Mouse (Mus musculus) kidney, adult 8-10 months (tissue): ENCODE data around the gene Cdh22.
A peak's percentile ranks its signal among the peaks of the same experiment; 100 is the strongest.

ENCODE experiments used
- DNase-seq, 2 experiments: peaks; one replicate each; pipeline ENCODE4 v3.0.0; 2022

The Cdh22 gene

GRCm38 (mm10) chr2:165234613-165235291 lies at the start of gene Cdh22:
Cdh22 (minus strand) TSS chr2:165234853.
- peak in 1 of 2 experiments; percentile 10 for DNase-seq

- no peak for DNase-seq
Measured at GRCm38 (mm10) chr2:165284377-165284776, 49.7 kb upstream of the Cdh22 start.

- peak in 1 of 2 experiments; percentile 44 for DNase-seq
Measured at GRCm38 (mm10) chr2:165283644-165284043, 49.0 kb upstream of the Cdh22 start.

DNA sequence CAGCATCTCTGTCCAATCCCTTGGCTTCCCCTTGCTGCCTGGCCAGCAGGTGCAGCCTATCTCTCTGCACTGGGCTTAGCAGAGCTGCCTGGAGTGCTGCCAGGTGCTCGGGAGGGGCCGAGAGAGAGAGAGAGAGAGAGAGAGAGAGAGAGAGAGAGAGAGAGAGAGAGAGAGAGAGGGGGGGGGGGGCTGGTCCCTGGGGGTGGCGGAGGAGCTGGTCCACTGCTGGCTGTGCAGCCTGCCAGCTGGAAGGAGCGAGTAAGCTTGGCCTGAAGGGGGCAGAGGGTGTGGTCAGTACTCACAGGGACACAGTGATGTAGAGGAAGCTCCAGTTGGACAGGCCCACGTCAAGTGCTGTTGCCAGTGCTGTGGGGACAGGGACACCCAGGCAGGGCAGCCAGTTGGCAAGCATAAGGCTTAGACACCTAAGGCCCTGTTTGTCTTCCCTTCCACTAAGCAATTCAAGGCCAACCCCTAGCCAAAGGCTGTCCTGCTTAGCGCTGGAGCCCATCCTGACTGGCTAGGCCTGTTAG lies 47.2 kb upstream of the Cdh22 start:
- no peak for DNase-seq

- no peak for DNase-seq
Measured at GRCm38 (mm10) chr2:165279351-165279750, 44.7 kb upstream of the Cdh22 start.

DNA sequence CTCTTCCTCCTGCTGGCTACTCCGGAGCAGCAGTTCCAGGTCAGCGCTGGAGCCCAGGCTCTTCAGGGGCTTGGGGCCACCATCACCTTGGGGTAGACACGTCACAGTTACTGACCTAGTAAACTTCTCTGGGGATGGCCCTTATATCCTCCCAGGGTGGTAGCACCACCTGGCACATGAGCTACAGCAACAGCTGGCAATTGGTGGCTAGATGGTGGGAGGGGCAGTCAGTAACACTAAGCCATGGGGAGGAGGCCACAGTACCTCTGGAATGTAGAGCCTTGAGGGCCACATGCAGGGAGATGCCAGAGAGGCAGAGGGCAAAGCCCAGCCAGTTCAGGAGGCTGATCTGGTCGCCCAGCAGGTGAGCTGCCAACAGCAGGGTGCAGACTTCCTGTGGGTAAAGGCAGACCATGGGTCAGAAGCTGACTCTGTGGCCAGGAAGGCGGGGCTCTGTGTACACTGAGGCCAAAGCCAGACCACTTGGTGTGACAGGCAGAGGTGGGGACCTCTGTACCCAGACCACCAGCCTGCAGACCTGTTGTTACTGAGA lies 42.6 kb upstream of the Cdh22 start:
- peak; percentile 33 to 45 for DNase-seq

- DNase-seq = peak; percentile 63 to 79
Measured at GRCm38 (mm10) chr2:165275824-165276223, 41.2 kb upstream of the Cdh22 start.

DNA sequence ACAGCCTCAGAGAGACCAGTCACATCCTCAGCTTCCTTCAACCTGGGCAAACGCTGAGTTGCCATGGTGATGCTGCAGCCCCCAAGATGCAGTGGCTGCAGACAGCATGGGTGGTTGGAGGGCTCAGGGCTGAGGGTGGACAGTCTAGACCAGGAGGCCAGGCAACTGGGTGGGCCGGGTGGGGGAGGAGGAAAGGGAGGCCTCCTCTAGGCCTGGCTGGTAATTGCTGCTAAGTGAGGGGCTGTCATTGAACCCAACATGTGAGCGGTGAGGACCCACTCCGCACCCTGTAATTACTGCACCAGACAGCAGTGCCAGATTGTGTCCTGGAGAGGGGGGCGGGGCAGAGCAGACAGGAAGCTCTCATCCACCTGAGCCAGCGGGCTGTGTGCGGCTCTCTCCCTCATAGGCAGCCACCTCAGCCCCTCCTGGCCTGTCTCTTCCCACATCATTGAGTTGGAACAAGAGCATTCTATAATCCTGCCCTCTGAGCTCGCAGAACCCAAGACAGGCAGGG lies 40.5 kb upstream of the Cdh22 start:
- no peak for DNase-seq

DNA sequence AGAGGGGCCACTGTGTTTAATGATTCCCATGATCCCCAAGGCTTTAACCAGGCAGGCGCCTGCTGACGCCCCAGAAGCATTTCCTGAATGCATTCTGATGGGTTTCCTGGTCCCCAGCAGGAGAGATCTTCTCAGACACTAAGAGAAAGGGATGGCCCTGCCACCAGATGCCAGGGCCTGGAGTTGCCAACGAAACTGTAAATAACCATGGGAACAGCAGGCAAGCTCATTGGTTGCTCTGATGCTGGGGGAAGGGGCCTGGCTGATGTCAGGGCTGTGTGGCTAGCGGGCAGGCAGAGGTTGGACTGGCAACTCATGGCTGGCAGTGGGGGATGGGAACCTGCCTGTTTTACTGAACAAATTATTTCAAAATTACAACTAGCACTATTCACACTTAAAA lies 38.9 kb upstream of the Cdh22 start:
- no peak for DNase-seq

- no peak for DNase-seq
Measured at GRCm38 (mm10) chr2:165271326-165271725, 36.7 kb upstream of the Cdh22 start.

- no peak for DNase-seq
Measured at GRCm38 (mm10) chr2:165270858-165271257, 36.2 kb upstream of the Cdh22 start.

DNA sequence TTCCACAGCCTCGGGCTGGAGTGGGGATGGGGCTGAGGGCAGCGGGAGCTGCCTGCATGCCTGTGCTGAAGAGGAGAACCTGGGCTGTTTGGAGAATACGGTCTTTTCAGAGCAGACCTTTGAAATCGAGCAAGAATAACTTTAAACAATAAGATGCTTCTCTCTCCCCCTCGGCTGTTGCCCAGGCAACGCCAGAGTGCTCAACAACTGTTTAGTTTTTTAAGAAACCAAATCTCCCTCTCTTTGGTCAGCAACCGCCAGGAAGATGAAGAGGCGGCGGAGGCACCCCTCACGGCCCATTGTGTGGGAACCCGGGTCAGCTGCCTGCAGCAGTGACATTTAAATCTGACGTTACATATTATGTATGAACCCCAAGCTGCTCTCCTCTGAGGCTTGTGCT lies 32.1 kb upstream of the Cdh22 start:
- DNase-seq = no peak

DNA sequence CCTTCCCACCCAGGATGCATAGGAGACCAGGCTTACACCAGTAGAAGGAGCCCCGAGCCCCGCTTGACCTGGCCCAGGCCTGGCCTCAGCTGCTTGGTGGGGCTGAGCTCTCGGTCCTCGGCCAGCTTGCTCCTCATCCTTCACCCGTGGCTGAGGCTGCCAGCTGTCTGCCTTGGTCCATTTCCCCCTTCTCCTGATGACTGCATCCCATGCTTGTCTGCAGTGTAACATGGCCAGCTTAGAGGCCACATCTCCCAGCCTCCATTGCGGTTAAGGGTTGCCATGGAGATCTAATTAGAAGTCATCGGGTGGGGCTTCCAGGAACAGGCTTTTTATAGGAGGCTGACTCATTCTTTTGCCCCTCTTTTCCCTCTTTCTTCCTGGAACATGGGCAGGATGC lies 29.2 kb upstream of the Cdh22 start:
- no peak for DNase-seq

DNA sequence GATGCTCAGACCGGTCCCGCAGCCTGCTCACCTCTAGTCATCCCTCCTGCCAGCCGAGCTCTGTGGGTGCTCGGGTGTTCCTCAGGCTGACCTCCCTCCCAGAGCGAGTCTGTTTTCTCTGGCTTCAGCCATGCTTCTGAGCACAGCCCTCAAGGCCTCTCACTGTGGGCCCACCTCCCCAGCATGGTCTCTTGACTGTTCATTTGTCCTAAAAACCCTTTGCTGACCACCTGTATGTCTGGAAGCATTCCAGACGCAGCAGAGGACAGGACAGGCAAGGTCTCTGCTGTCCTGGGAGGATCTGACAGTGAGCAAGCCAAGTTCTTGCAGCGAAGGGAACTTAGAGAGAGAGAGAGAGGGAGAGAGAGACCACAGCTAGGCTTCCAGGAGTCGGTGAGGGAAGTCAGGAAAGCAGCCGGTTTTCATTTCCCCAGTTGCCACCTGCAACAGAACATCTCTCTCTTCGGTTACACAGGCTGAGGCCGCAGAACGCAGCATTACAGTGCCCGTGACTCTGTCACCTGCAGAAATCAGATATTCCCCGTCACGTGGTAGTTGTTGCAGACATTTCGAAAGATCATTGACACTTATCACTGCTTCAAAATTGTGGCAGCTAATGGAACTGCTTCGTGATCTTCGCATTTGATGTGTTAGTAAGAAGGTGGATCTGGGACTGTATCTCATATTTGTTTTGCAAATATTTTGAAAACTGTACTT lies 27.8 kb upstream of the Cdh22 start:
- DNase-seq = no peak

GRCm38 (mm10) chr2:165259859-165260258 lies 25.2 kb upstream of the Cdh22 start:
- no peak for DNase-seq

- DNase-seq = no peak
Measured at GRCm38 (mm10) chr2:165258321-165258720, 23.7 kb upstream of the Cdh22 start.

DNA sequence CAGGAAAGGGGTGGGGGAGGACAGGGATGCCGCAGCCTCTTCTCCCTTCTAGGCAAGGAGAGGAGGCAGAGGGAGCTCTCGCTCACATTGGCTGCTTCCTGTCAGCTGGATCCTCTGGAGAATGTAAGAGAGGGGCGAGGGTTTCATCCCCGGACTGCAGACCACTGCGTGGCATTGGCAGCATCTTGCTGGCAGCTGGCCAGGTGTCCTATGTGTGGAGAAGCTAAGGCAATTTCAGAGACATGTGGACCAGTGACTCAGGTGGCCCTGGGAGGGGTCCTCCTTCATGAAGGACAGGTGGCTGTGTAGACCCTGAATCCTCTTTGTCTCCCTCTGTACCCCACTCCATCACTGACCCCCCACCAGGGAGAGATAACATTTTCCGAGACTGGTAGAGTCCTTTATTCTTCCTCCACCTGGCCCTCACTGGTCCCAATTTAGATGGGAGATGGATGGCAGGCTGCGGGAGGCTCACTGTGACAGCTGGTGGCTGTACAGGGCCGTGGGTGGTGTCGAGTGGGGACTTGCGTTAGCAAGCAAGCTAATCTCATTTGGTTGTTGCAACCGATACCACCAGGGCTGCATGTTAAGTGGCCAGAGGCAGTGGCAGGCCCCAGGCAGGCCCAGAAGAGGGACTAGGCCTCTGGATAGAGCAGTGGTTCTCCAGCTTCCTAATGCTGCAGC lies 22.6 kb upstream of the Cdh22 start:
- DNase-seq = no peak

- no peak for DNase-seq
Measured at GRCm38 (mm10) chr2:165256213-165256612, 21.6 kb upstream of the Cdh22 start.

GRCm38 (mm10) chr2:165253867-165254266 lies 19.2 kb upstream of the Cdh22 start:
- no peak for DNase-seq

- DNase-seq = no peak
Measured at GRCm38 (mm10) chr2:165253269-165253668, 18.6 kb upstream of the Cdh22 start.

DNA sequence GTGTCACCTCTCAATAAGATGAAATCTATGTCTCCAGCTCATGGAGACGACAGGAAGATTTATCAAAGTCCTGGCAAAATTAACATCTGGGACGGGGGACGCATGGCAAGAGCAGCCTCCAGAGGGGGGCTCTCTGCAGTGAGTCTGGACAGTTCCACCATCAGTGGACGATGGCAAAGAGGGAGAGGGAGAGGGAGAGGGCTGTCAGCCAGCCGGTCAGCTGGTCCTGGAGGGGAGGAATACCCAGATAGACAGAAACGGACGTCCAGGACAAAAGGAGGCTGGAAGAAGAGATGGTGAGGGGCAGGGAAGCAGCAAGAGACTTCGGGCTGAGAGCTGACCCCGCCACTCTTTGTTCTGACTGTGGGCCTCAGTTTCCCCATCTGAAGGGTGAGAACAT lies 18.1 kb upstream of the Cdh22 start:
- no peak for DNase-seq

DNA sequence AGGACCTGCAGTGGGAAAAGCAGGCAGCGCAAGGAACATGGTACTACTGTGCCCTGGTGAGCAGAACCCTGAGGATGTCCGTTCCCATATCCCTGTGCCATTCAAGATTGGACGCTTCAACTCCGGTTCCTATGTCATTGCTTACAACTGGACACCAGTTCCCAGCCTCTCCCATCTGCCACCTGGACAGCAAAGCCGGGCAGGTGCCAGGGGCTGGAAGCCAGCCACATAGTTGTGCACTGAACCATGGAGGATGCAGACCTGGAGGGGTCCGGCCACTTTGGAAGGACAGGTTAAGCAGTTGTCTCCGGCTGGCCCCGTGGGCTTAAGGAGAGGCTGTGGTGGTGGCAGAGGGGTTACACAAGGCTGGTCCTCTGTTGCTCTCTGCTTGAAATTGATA lies 17.7 kb upstream of the Cdh22 start:
- peak; percentile 57 to 58 for DNase-seq

DNA sequence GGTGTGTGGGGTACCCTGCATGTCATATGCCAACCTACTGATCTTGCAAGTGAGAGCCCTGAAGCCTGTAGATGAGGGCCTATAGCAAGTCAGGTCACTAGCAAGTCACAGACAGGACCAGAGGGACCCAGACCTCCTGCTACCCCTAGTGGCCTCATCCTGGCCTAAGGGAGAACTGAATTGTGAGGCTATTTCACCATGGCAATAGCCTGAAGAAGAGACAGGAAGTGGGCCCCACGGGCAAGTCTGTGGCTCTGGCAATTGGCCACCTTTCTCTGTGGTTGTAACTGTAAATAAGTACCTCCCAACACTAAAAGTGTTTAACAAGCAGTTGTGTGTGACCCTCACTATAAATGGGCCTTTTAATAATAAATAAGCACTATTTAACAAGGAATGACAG lies 16.2 kb upstream of the Cdh22 start:
- no peak for DNase-seq
